Mouse (Mus musculus) brain, embryonic 14.5 days (tissue): Measurements from ENCODE around the gene Rhov.

Source experiments
- CTCF ChIP-seq: fragments of 200-500 bp; IDR thresholded peaks from 2 replicates; pipeline ENCODE4 v1.5.1; 2012; ENCODE audit warnings: inconsistent platforms, mild to moderate bottlenecking, moderate library complexity, borderline replicate concordance; ENCODE audit not compliant: insufficient read depth, insufficient read length; ENCODE audit errors: extremely low read depth
- POLR2A ChIP-seq: fragments of 200-500 bp; IDR thresholded peaks from 2 replicates; pipeline ENCODE4 v1.6.1; 2012; ENCODE audit warnings: mild to moderate bottlenecking, inconsistent platforms, borderline replicate concordance; ENCODE audit not compliant: poor library complexity, insufficient read depth, insufficient read length, severe bottlenecking; ENCODE audit errors: extremely low read depth

GRCm38 (mm10) chr2:119277810-119278209 is 6.7 kb upstream of the Rhov start:
- TF ChIP-seq CTCF (no peak), POLR2A (no peak)
